In genomic region chr5:50309491-50309890, GRCm38 (mm10) we compare ENCODE assay signal across 21 mouse cellular contexts.
DNase-seq lines count a peak whose midpoint lies in the region; ATAC-seq lines count a peak whose summit lies in the region.
"Had no signal": no experiment of that assay in that cellular context is flagged by ENCODE, and none has a peak within 500 bp of the region (broad histone marks: within the 10 kb centered on the region; RNA-seq: fewer than 3 reads in every experiment).

No protein-coding gene starts in this region.

- DNase-seq in cerebellum, postnatal 14 days = peak; percentile 17 to 32
- DNase-seq in hindbrain, embryonic 14.5 days (ENCODE audit: low spot score) = no peak
- no peak for DNase-seq in hindbrain, embryonic 10.5 days (ENCODE audit: low spot score)
- DNase-seq in midbrain, embryonic 10.5 days (ENCODE audit: low spot score) = no peak
- DNase-seq in embryonic facial prominence, embryonic 14.5 days (ENCODE audit: low spot score) = peak; percentile 17
- no peak for DNase-seq in frontal cortex, postnatal 14 days (ENCODE audit: low spot score in 2 of 2)
- DNase-seq: adrenal gland, postnatal 10 days; cerebellum, adult 11 months; cerebellum, postnatal 36 days; gastrocnemius, postnatal 25 days; layer of hippocampus, adult 9-11 months; lung, adult 18-20 months had no signal

- H3K4me3 ChIP-seq in hindbrain, embryonic 14.5 days (replicated peaks; ENCODE audit: low read length) = no peak overlapping the region
- H3K4me3 ChIP-seq in hindbrain, embryonic 10.5 days = no peak overlapping the region
- no peak overlapping the region for H3K4me3 ChIP-seq in midbrain, embryonic 13.5 days (replicated peaks)
- no peak overlapping the region for H3K4me3 ChIP-seq in midbrain, embryonic 10.5 days
- H3K4me3 ChIP-seq in embryonic facial prominence, embryonic 14.5 days (ENCODE audit: low read depth, low read length) = no peak overlapping the region
- H3K4me3 ChIP-seq: heart, embryonic 15.5 days; neural tube, embryonic 13.5 days had no signal

- WGBS in hindbrain, embryonic 14.5 days = 66% methylated on average over 1 of the region's 1 CpGs
- WGBS in hindbrain, embryonic 10.5 days = 82% methylated on average over 1 of the region's 1 CpGs
- WGBS in midbrain, embryonic 13.5 days = 21% methylated on average over 1 of the region's 1 CpGs
- WGBS in midbrain, embryonic 10.5 days = 78% methylated on average over 1 of the region's 1 CpGs
- WGBS in embryonic facial prominence, embryonic 14.5 days = 59% methylated on average over 1 of the region's 1 CpGs

- H3K9ac ChIP-seq in hindbrain, embryonic 14.5 days = no peak overlapping the region
- H3K9ac ChIP-seq in midbrain, embryonic 13.5 days (replicated peaks) = no peak overlapping the region
- no peak overlapping the region for H3K9ac ChIP-seq in embryonic facial prominence, embryonic 14.5 days (ENCODE audit: low read depth, low read length)
- H3K9ac ChIP-seq: heart, embryonic 15.5 days; neural tube, embryonic 13.5 days had no signal

- ATAC-seq in cerebellum, adult (ENCODE audit: insufficient number of reproducible peaks, low FRiP score, low TSS enrichment) = no peak
- 0 out of 2 replicates have a peak, but pooled peaks have one; percentile 46 for ATAC-seq in hindbrain, embryonic 14.5 days (ENCODE audit: low FRiP score)
- ATAC-seq in midbrain, embryonic 13.5 days = 0 out of 2 replicates have a peak, but pooled peaks have one; percentile 50
- ATAC-seq in embryonic facial prominence, embryonic 14.5 days (ENCODE audit: low read depth) = peak; percentile 44; the same call in 1 of the 2 replicates
- ATAC-seq: CD4-positive, CD25-positive, alpha-beta regulatory T cell, adult 4 months; intestine, embryonic 16.5 days; Patski had no signal

- H3K36me3 ChIP-seq in hindbrain, embryonic 14.5 days (replicated peaks; ENCODE audit: control insufficient read depth, insufficient read depth) = no peaks in the 10 kb centered on the region
- H3K36me3 ChIP-seq in hindbrain, embryonic 10.5 days = no peaks in the 10 kb centered on the region
- no peaks in the 10 kb centered on the region for H3K36me3 ChIP-seq in midbrain, embryonic 13.5 days
- no peaks in the 10 kb centered on the region for H3K36me3 ChIP-seq in midbrain, embryonic 10.5 days
- H3K36me3 ChIP-seq in embryonic facial prominence, embryonic 14.5 days (ENCODE audit: control insufficient read depth, insufficient read depth, low read length) = no peaks in the 10 kb centered on the region
- H3K36me3 ChIP-seq: heart, embryonic 15.5 days; neural tube, embryonic 13.5 days had no signal

- H3K27me3 ChIP-seq in hindbrain, embryonic 14.5 days (ENCODE audit: control insufficient read depth, insufficient read depth, low read length) = no peaks in the 10 kb centered on the region
- H3K27me3 ChIP-seq in hindbrain, embryonic 10.5 days (ENCODE audit: insufficient read depth, poor library complexity, severe bottlenecking) = no peaks in the 10 kb centered on the region
- no peaks in the 10 kb centered on the region for H3K27me3 ChIP-seq in midbrain, embryonic 13.5 days
- no peaks in the 10 kb centered on the region for H3K27me3 ChIP-seq in midbrain, embryonic 10.5 days (ENCODE audit: low read depth, poor library complexity, severe bottlenecking)
- H3K27me3 ChIP-seq in embryonic facial prominence, embryonic 14.5 days (replicated peaks; ENCODE audit: control insufficient read depth, insufficient read depth, low read length) = no peaks in the 10 kb centered on the region
- H3K27me3 ChIP-seq: heart, embryonic 15.5 days; neural tube, embryonic 13.5 days; Patski had no signal

- no peak overlapping the region for H3K4me2 ChIP-seq in hindbrain, embryonic 14.5 days (replicated peaks)
- H3K4me2 ChIP-seq in midbrain, embryonic 13.5 days (replicated peaks) = no peak overlapping the region
- no peak overlapping the region for H3K4me2 ChIP-seq in embryonic facial prominence, embryonic 14.5 days (ENCODE audit: low read depth, low read length)
- H3K4me2 ChIP-seq: heart, embryonic 15.5 days; liver, embryonic 11.5 days; neural tube, embryonic 13.5 days had no signal

- no peak overlapping the region for H3K27ac ChIP-seq in hindbrain, embryonic 14.5 days
- no peak overlapping the region for H3K27ac ChIP-seq in hindbrain, embryonic 10.5 days
- no peak overlapping the region for H3K27ac ChIP-seq in midbrain, embryonic 13.5 days
- H3K27ac ChIP-seq in midbrain, embryonic 10.5 days (replicated peaks) = no peak overlapping the region
- H3K27ac ChIP-seq in embryonic facial prominence, embryonic 14.5 days (replicated peaks; ENCODE audit: low read depth, low read length) = no peak overlapping the region
- H3K27ac ChIP-seq: heart, embryonic 15.5 days; neural tube, embryonic 13.5 days; stomach, postnatal 0 days had no signal

- no peaks in the 10 kb centered on the region for H3K9me3 ChIP-seq in hindbrain, embryonic 14.5 days (ENCODE audit: control insufficient read depth, low read length)
- no peaks in the 10 kb centered on the region for H3K9me3 ChIP-seq in hindbrain, embryonic 10.5 days
- H3K9me3 ChIP-seq in midbrain, embryonic 13.5 days = no peaks in the 10 kb centered on the region
- no peaks in the 10 kb centered on the region for H3K9me3 ChIP-seq in midbrain, embryonic 10.5 days (replicated peaks)
- no peaks in the 10 kb centered on the region for H3K9me3 ChIP-seq in embryonic facial prominence, embryonic 14.5 days (ENCODE audit: control insufficient read depth, low read length)
- H3K9me3 ChIP-seq: heart, embryonic 15.5 days; neural tube, embryonic 13.5 days had no signal

- H3K4me1 ChIP-seq in hindbrain, embryonic 14.5 days (replicated peaks; ENCODE audit: control insufficient read depth, insufficient read depth, low read length) = no peaks in the 10 kb centered on the region
- H3K4me1 ChIP-seq in hindbrain, embryonic 10.5 days (replicated peaks) = no peaks in the 10 kb centered on the region
- no peaks in the 10 kb centered on the region for H3K4me1 ChIP-seq in midbrain, embryonic 13.5 days (replicated peaks)
- no peaks in the 10 kb centered on the region for H3K4me1 ChIP-seq in midbrain, embryonic 10.5 days
- no peaks in the 10 kb centered on the region for H3K4me1 ChIP-seq in embryonic facial prominence, embryonic 14.5 days (ENCODE audit: control insufficient read depth, insufficient read depth, low read length)
- H3K4me1 ChIP-seq: heart, embryonic 15.5 days; neural tube, embryonic 13.5 days had no signal

Comparison
In these comparisons a context has a peak if more than half of its experiments do, and no peak if none do; other contexts are left out.
1. DNase-seq: peak in cerebellum, postnatal 14 days (2 of 2) and embryonic facial prominence, embryonic 14.5 days (single experiment); none in hindbrain, embryonic 14.5 days (single experiment), hindbrain, embryonic 10.5 days (single experiment), midbrain, embryonic 10.5 days (single experiment) and frontal cortex, postnatal 14 days (0 of 2).